ENCODE assay signal across 10 mouse cellular contexts in the genomic region with DNA sequence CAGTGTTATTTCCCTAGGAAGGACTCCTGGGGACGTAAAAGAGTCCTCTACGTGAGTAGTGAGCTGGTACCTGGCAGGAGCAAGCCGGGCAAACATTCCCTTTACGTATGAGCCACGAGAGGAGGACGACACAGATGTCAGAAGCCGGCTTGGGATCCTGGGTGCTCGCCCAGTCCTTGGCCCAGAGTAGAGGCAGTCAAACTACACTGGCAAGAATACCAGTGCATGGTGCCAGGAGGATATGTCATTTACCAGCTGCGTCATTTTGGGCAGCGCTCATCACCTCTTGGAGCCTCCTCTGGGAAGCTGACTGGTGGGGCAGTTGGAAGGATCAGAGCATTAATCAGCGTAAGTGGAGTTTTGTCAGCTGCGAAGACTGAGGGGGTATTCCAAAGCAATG.
DNase-seq lines count a peak whose midpoint lies in the region; ATAC-seq lines count a peak whose summit lies in the region.
"Had no signal": no experiment of that assay in that cellular context is flagged by ENCODE, and none has a peak within 500 bp of the region (broad histone marks: within the 10 kb centered on the region; RNA-seq: fewer than 3 reads in every experiment).

No protein-coding gene starts in this region.

- no peak overlapping the region for H3K4me2 ChIP-seq in forebrain, embryonic 13.5 days
- H3K4me2 ChIP-seq in forebrain, embryonic 12.5 days = no peak overlapping the region
- H3K4me2 ChIP-seq in kidney, embryonic 15.5 days = no peak overlapping the region
- H3K4me2 ChIP-seq: limb, embryonic 12.5 days; neural tube, embryonic 13.5 days had no signal

- H3K27me3 ChIP-seq in forebrain, embryonic 13.5 days = no peaks in the 10 kb centered on the region
- no peaks in the 10 kb centered on the region for H3K27me3 ChIP-seq in forebrain, embryonic 12.5 days
- no peaks in the 10 kb centered on the region for H3K27me3 ChIP-seq in kidney, embryonic 15.5 days
- H3K27me3 ChIP-seq: limb, embryonic 12.5 days; neural tube, embryonic 13.5 days had no signal

- peak; percentile 62; the same call in 1 of the 2 replicates for ATAC-seq in forebrain, embryonic 13.5 days
- no peak for ATAC-seq in forebrain, embryonic 12.5 days (ENCODE audit: low FRiP score)
- ATAC-seq in kidney, embryonic 15.5 days (replicated peaks; ENCODE audit: low FRiP score) = no peak

- WGBS in forebrain, embryonic 13.5 days = 90% methylated on average over 12 of the region's 12 CpGs
- 94% methylated on average over 12 of the region's 12 CpGs for WGBS in forebrain, embryonic 12.5 days
- 89% methylated on average over 12 of the region's 12 CpGs for WGBS in kidney, embryonic 15.5 days

- no peaks in the 10 kb centered on the region for H3K4me1 ChIP-seq in forebrain, embryonic 13.5 days
- no peaks in the 10 kb centered on the region for H3K4me1 ChIP-seq in forebrain, embryonic 12.5 days
- H3K4me1 ChIP-seq in kidney, embryonic 15.5 days = no peaks in the 10 kb centered on the region
- H3K4me1 ChIP-seq: limb, embryonic 12.5 days; neural tube, embryonic 13.5 days had no signal

- H3K36me3 ChIP-seq in forebrain, embryonic 13.5 days (ENCODE audit: poor library complexity, severe bottlenecking) = no peaks in the 10 kb centered on the region
- H3K36me3 ChIP-seq in forebrain, embryonic 12.5 days (replicated peaks) = no peaks in the 10 kb centered on the region
- H3K36me3 ChIP-seq in kidney, embryonic 15.5 days = no peaks in the 10 kb centered on the region
- H3K36me3 ChIP-seq: limb, embryonic 12.5 days; neural tube, embryonic 13.5 days had no signal

- H3K9me3 ChIP-seq in forebrain, embryonic 13.5 days (replicated peaks) = no peaks in the 10 kb centered on the region
- H3K9me3 ChIP-seq in forebrain, embryonic 12.5 days = no peaks in the 10 kb centered on the region
- no peaks in the 10 kb centered on the region for H3K9me3 ChIP-seq in kidney, embryonic 15.5 days (replicated peaks)
- H3K9me3 ChIP-seq: limb, embryonic 12.5 days; neural tube, embryonic 13.5 days had no signal

- no peak overlapping the region for H3K4me3 ChIP-seq in forebrain, embryonic 13.5 days
- H3K4me3 ChIP-seq in forebrain, embryonic 12.5 days (replicated peaks) = no peak overlapping the region
- H3K4me3 ChIP-seq in kidney, embryonic 15.5 days (replicated peaks) = no peak overlapping the region
- H3K4me3 ChIP-seq: limb, embryonic 12.5 days; neural tube, embryonic 13.5 days had no signal

- no peak overlapping the region for H3K9ac ChIP-seq in forebrain, embryonic 13.5 days
- no peak overlapping the region for H3K9ac ChIP-seq in forebrain, embryonic 12.5 days
- no peak overlapping the region for H3K9ac ChIP-seq in kidney, embryonic 15.5 days
- H3K9ac ChIP-seq: limb, embryonic 12.5 days; neural tube, embryonic 13.5 days had no signal

- H3K27ac ChIP-seq in forebrain, embryonic 13.5 days = no peak overlapping the region
- no peak overlapping the region for H3K27ac ChIP-seq in forebrain, embryonic 12.5 days
- no peak overlapping the region for H3K27ac ChIP-seq in kidney, embryonic 15.5 days
- H3K27ac ChIP-seq: limb, embryonic 12.5 days; neural tube, embryonic 13.5 days had no signal

- peak; percentile 48 for DNase-seq in urinary bladder, postnatal 14 days (ENCODE audit: low spot score)
- DNase-seq in urinary bladder, adult 18-20 months (ENCODE audit: low spot score in 2 of 2) = no peak
- peak; percentile 2 to 9 for DNase-seq in layer of hippocampus, adult 8-10 months (ENCODE audit: low spot score in 2 of 2)
- no peak for DNase-seq in kidney, adult 9 months
- DNase-seq in embryo, embryonic 9.5 days (ENCODE audit: extremely low spot score) = no peak

Comparison
In these comparisons a context has a peak if more than half of its experiments do, and no peak if none do; other contexts are left out.
1. DNase-seq: peak in urinary bladder, postnatal 14 days (single experiment) and layer of hippocampus, adult 8-10 months (2 of 2); none in urinary bladder, adult 18-20 months (0 of 2), kidney, adult 9 months (single experiment) and embryo, embryonic 9.5 days (single experiment).